Mouse (Mus musculus): ENCODE measurements around the gene Olfr1283. TPM values are rescaled to one million over a fixed set of nuclear protein-coding genes. Genes with fewer than 3 reads are reported as not detected.

The Olfr1283 gene
- not detected in 2 replicates for polyA plus RNA-seq (2012; rRNA removed)

DNA sequence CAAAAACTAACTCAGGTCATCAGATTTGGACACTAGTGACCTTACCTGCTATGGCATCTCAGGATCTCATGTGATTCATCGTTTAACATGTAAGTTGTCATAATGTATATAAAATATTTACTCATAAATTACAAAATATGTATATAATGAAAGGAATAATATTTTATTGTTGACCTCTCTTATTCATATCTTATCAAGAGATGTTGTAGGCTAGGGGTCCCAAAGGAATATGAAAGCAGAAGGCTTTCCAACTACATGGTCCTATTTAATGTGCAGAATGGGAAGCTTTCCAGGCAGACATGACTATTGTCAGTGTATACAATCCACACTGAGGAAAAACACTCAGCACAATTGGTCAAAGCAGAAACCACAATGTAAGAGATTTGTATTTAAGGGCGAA lies at the start of gene Olfr1283:
Olfr1283 (plus strand) TSS at position 301 of the 400 bp plus-strand sequence.

DNA sequence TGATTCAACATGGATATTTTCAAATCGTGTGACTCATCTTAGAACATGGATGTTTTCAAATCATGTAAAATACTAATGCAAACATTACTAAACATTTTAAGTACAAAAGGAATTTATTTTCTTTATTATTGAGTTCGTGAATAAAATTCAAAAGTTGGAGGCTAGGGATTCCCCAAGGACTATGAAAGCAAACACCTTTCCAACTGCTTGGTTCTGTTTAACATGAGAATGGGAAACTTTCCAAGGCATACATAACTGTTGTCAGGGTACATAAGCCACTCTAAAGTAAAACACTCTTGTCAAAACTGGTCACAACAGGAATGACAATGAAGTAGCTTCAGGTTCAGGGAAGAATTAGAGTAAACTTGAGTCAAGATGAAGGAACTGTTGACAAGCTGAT lies 40.4 kb upstream of the Olfr1283 start, which contains the start of gene Olfr1281:
Olfr1281 (plus strand) TSS at position 301 of the 400 bp plus-strand sequence.

DNA sequence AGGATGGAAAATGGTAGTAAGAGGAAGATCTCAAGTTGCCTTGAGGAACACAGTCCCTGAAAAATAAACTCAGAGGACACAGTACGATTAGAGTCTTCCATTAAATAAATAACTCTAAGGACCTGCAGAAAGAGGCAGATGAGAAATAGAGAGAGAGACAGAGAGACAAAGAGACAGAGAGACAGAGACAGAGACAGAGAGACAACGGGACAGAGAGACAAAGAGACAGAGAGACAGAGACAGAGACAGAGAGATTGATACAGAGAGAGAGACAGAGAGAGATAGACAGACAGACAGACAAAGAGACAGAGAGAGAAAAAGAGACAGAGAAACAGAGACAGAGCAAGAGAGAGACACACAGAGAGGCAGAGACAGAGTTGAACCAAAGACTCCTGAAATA lies 30.6 kb upstream of the Olfr1283 start, which contains the start of gene Olfr1282:
Olfr1282 (minus strand) TSS at position 101 of the 400 bp plus-strand sequence.

DNA sequence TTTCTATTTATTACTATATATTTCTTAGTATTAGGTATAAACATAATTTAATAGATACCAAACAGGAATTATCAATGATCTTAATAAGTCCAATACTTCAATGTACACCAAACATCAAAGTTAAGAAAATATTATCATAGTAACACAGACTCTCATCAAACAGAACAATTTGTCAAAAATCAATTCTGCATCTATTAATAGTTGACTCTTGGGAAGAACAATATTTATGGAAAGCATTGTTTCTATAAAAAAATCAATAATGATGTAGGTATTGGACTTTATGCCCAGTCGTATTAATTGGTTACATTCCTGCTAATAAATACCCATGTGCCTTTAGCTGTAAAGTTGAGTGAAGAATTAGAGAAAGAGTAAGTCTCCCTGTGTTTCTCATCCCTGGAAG lies 8.6 kb downstream of the Olfr1283 start, which contains the start of gene Olfr1284:
Olfr1284 (plus strand) TSS at position 301 of the 400 bp plus-strand sequence.

Other genes with a start within 250 kb of the Olfr1283 start
- not detected in 2 replicates for gene Gm15130, start 213.9 kb upstream of the Olfr1283 start, polyA plus RNA-seq (2012; rRNA removed)
- gene 4930430A15Rik, start 137.2 kb upstream of the Olfr1283 start, polyA plus RNA-seq (2012; rRNA removed): not detected in 2 replicates
- not detected in 2 replicates for gene Olfr1275, start 131.5 kb upstream of the Olfr1283 start, polyA plus RNA-seq (2012; rRNA removed)
- gene Olfr1276, start 112.3 kb upstream of the Olfr1283 start, polyA plus RNA-seq (2012; rRNA removed): not detected in 2 replicates
- not detected in 2 replicates for gene Olfr1277, start 92.7 kb upstream of the Olfr1283 start, polyA plus RNA-seq (2012; rRNA removed)
- gene Olfr1278, start 76.7 kb upstream of the Olfr1283 start, polyA plus RNA-seq (2012; rRNA removed): not detected in 2 replicates
- not detected in 2 replicates for gene Olfr1279, start 66.2 kb upstream of the Olfr1283 start, polyA plus RNA-seq (2012; rRNA removed)
- not detected in 2 replicates for gene Olfr1280, start 52.8 kb upstream of the Olfr1283 start, polyA plus RNA-seq (2012; rRNA removed)
- gene Olfr1281, start 40.3 kb upstream of the Olfr1283 start, polyA plus RNA-seq (2012; rRNA removed): not detected in 2 replicates
- not detected in 2 replicates for gene Olfr1282, start 30.7 kb upstream of the Olfr1283 start, polyA plus RNA-seq (2012; rRNA removed)
- gene Olfr1284, start 8.7 kb downstream of the Olfr1283 start, polyA plus RNA-seq (2012; rRNA removed): not detected in 2 replicates
- gene Olfr1286, start 56.3 kb downstream of the Olfr1283 start, polyA plus RNA-seq (2012; rRNA removed): not detected in 2 replicates
- gene Olfr1287, start 82.4 kb downstream of the Olfr1283 start, polyA plus RNA-seq (2012; rRNA removed): not detected in 2 replicates
- not detected in 2 replicates for gene Olfr1288, start 107.3 kb downstream of the Olfr1283 start, polyA plus RNA-seq (2012; rRNA removed)
- not detected in 2 replicates for gene Olfr1289, start 114.0 kb downstream of the Olfr1283 start, polyA plus RNA-seq (2012; rRNA removed)
- not detected in 2 replicates for gene Olfr1290, start 127.0 kb downstream of the Olfr1283 start, polyA plus RNA-seq (2012; rRNA removed)
- gene Olfr1291-ps1, start 130.4 kb downstream of the Olfr1283 start, polyA plus RNA-seq (2012; rRNA removed): not detected in 2 replicates
- not detected in 2 replicates for gene Olfr1293-ps, start 158.4 kb downstream of the Olfr1283 start, polyA plus RNA-seq (2012; rRNA removed)
- not detected in 2 replicates for gene Olfr1294, start 173.5 kb downstream of the Olfr1283 start, polyA plus RNA-seq (2012; rRNA removed)
- not detected in 2 replicates for gene Olfr1295, start 202.9 kb downstream of the Olfr1283 start, polyA plus RNA-seq (2012; rRNA removed)

All from colon, adult 2 months (tissue).